Mouse (Mus musculus) megakaryocyte-erythroid progenitor cell, adult 5 weeks (primary cell): ENCODE data around the gene Mrpl52. TPM values are rescaled to one million over a fixed set of nuclear protein-coding genes. Genes with fewer than 3 reads are reported as not detected.

Experiments
- polyA plus RNA-seq: library from polyadenylated mRNA; stranded (reverse); fragments of >175 nt; gene quantifications from 2 replicates; pipeline ENCODE4 v1.2.3, GENCODE M21; 2012

Mrpl52 gene
- polyA plus RNA-seq: 960 and 1,112 TPM in 2 replicates

DNA sequence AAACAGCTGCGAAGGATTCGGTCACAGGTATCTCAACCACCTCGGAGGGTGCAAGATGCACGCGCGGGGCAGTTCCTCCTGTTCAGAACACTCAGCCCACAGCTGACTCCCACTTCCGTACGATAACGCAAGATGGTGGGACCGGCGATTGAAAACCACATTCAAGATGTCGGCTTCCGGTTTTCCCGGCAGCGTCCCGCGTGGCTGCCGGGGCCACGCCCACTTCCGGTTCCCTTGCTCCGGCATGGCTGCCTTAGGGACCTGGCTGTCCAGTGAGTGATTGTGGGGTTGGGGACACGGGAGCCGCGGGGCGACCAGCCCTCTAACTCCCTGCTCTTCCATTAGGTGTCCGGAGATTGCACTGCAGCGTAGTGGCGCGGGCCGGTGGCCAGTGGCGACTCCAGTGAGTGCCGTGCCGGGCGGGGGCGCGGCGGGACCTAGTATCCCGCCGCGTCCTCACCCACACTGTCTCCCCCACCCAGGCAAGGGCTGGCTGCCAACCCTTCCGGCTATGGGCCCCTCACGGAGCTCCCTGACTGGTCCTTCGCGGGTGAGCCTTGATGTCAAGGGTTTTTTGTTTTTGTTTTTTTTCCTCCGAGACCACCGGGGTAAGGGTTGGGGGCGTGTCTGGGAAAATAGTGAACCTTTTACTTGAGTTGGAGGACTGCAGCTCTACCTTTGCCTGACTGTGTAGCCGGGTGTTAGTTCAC is at the start of gene Mrpl52:
Mrpl52 (plus strand) TSS at position 221 of the 710 bp plus-strand sequence.

DNA sequence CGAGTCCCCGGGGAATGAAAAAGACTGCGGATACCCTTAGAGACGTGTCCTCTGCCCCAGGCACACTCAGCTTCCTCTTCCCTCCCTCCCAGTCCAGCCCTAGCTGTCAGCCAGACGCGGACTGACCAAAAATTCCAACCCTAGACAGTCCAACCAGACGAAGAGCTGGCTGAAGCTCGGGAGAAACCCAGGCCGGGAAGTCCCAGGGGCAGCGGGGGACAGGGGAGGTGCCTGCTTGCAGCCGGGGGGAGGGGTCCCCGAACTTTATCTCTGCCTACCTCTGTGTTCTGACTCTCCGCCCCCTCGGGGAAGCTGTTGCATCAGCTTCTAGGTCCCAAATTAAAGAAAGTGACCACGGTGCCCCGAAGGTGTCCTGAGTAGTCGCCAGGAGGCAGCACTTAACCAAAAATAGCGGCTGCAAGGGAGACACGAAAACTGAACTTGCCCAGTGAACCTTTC is 9.1 kb upstream of the Mrpl52 start, which contains the start of gene Slc7a7:
Slc7a7 (minus strand) TSS at position 158 of the 459 bp plus-strand sequence.

DNA sequence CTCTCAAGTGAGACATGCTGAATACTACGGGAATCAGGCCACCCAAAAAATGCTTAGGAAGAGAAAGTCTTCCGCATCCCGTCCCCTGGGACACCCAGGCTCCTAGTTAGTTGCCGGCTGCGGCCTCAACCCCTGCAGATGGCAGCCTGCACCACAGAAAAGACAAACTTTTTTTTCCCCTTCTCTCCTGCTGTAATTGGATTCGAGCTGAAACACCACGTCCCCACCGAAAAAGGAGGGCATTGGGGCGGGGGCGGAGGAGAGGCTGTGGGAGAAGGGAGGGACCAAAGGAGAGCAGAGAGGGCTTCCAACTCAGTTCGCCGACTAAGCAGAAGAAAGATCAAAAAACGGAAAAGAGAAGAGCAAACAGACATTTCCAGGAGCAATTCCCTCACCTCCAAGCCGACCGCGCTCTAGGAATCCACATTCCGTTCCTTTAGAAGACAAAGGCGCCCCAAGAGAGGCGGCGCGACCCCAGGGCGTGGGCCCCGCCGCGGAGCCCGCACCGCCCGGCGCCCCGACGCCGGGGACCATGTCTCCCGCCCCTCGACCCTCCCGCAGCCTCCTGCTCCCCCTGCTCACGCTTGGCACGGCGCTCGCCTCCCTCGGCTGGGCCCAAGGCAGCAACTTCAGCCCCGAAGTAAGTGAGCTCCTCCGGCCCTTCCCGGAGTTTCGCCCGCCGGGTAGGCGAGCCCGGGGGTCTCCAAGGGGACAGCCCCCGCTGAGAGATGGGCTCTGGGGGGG is 4.8 kb downstream of the Mrpl52 start, which contains the start of gene Mmp14:
Mmp14 (plus strand) TSS at position 279 of the 744 bp plus-strand sequence.

DNA sequence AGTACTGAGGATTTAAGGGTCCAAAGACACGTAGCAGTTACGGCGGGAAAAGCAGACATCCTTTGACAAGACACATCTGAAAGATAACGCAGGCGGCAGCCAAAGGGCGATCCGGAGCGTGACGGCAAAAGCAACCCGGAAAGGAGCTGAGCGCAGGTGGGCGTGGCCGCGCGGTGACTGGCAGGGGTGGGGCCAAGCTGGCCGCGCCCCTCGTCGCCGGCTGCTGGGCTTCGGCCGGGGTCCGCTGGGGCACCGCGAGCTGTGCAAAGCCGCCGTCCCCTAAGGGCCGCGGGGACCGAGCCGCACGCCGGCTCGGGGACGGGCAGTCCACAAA is 37.2 kb downstream of the Mrpl52 start, which contains the start of gene Lrp10:
Lrp10 (plus strand) TSS at position 179 of the 334 bp plus-strand sequence.

DNA sequence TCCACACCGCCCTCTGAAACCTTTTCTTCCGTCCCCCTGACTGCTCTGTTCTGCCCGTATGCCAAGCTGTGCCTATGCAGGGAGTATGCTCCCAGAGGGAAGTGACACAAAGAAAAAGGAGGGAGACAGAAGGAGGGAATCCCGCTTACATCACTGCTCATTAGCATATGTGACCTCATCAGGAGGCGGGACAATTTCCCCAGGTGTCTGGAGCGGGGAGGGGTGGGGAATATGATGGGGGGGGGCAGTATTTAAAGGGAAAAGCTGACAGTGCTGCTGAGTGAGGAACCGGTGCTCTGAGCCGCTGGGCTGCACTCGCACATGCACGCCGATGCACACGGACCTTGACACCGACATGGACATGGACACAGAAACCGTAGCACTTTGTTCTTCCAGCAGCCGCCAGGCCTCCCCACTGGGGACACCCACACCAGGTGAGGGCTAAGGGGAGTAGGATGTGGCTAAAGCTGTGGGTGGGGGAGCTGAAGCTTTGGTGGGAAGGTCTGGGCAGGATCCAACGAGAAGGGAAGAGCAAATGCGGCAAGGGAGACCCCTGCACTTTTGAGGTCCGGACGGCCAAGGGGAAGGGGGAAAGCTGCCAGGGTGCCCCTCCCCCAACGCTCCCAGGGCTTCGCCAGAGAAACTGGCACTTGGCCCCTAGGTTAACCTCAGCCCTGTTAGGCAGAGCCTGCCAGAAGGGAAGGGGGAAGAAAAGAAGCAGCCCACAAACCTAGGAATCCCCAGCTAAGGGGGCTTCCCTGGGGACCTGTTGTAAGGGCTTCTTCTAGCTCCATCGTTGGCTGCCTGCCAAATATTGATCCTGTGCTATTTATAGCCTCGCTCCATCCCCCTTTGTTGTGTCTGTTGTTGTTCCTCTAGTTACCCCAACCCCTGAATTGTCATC is 49.5 kb downstream of the Mrpl52 start, which contains the start of gene Rem2:
Rem2 (plus strand) TSS at position 160 of the 904 bp plus-strand sequence.

Other genes with a start within 250 kb of the Mrpl52 start
- 28.4 and 31.7 TPM in 2 replicates for gene Dad1, start 172.8 kb upstream of the Mrpl52 start, polyA plus RNA-seq
- 13.6 and 14.0 TPM in 2 replicates for gene Abhd4, start 172.7 kb upstream of the Mrpl52 start, polyA plus RNA-seq
- gene Olfr49, start 142.0 kb upstream of the Mrpl52 start, polyA plus RNA-seq: 0.06 TPM in 1 of 2 replicates, not detected in the other
- gene Oxa1l, start 66.1 kb upstream of the Mrpl52 start, polyA plus RNA-seq: 109 and 115 TPM in 2 replicates
- gene Slc7a7, start 9.1 kb upstream of the Mrpl52 start, polyA plus RNA-seq: 2.2 and 3.1 TPM in 2 replicates
- 20.3 and 22.5 TPM in 2 replicates for gene Mmp14, start 4.7 kb downstream of the Mrpl52 start, polyA plus RNA-seq
- gene Lrp10, start 37.2 kb downstream of the Mrpl52 start, polyA plus RNA-seq: 296 and 301 TPM in 2 replicates
- gene Rem2, start 49.2 kb downstream of the Mrpl52 start, polyA plus RNA-seq: 3.4 and 4.2 TPM in 2 replicates
- 273 and 283 TPM in 2 replicates for gene Prmt5, start 90.6 kb downstream of the Mrpl52 start, polyA plus RNA-seq
- 99.9 and 102 TPM in 2 replicates for gene Haus4, start 127.7 kb downstream of the Mrpl52 start, polyA plus RNA-seq
- 1.2 and 1.8 TPM in 2 replicates for gene Ajuba, start 150.6 kb downstream of the Mrpl52 start, polyA plus RNA-seq
- 16.5 and 26.8 TPM in 2 replicates for gene 4931414P19Rik, start 179.1 kb downstream of the Mrpl52 start, polyA plus RNA-seq
- 171 and 175 TPM in 2 replicates for gene Psmb5, start 191.1 kb downstream of the Mrpl52 start, polyA plus RNA-seq
- 0.03 TPM in 1 of 2 replicates, not detected in the other for gene Psmb11, start 194.5 kb downstream of the Mrpl52 start, polyA plus RNA-seq
- not detected in 2 replicates for gene Gm17606, start 214.0 kb downstream of the Mrpl52 start, polyA plus RNA-seq
- gene Cdh24, start 214.5 kb downstream of the Mrpl52 start, polyA plus RNA-seq: 8.6 and 11.3 TPM in 2 replicates